ENCODE assay signal across 9 mouse cellular contexts in the genomic region with DNA sequence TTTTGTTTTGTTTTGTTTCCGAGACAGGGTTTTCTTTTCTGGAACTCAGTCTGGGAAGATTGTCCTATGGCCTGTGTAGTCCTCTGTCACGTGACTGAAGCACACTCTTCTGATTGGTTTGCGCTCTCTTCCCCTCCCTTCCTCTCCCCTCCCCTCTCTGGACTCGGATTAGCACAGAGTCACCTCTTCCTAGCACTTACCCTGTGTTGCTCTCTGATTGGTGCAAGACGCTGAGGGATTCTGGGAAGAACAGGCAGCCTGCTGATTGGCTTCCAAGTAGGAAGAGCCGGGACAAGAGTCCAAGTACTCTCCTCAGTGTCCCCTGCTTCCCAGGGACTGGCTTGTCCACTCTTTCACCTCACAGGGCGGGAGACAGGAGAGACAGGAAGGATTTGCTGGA. TPM values are rescaled to one million over a fixed set of nuclear protein-coding genes. Genes with fewer than 3 reads are reported as not detected.
DNase-seq lines count a peak whose midpoint lies in the region; ATAC-seq lines count a peak whose summit lies in the region.
"Had no signal": no experiment of that assay in that cellular context is flagged by ENCODE, and none has a peak within 500 bp of the region (broad histone marks: within the 10 kb centered on the region; RNA-seq: fewer than 3 reads in every experiment).

No protein-coding gene starts in this region.

- H3K9ac ChIP-seq in intestine, embryonic 15.5 days, result no peak overlapping the region
- H3K9ac ChIP-seq in intestine, embryonic 16.5 days (ENCODE audit: low read depth, low read length), result no peak overlapping the region
- H3K9ac ChIP-seq in heart, embryonic 16.5 days (ENCODE audit: low read length), result no peak overlapping the region
- H3K9ac ChIP-seq in midbrain, embryonic 14.5 days (replicated peaks; ENCODE audit: low read length), result no peak overlapping the region

- no peaks in the 10 kb centered on the region for H3K27me3 ChIP-seq in intestine, embryonic 15.5 days (replicated peaks)
- peaks cover 4% of the 10 kb centered on the region; the same call in 1 of the 2 replicates for H3K27me3 ChIP-seq in intestine, embryonic 16.5 days (replicated peaks; ENCODE audit: control insufficient read depth, insufficient read depth, low read length)
- no peaks in the 10 kb centered on the region for H3K27me3 ChIP-seq in heart, embryonic 16.5 days (ENCODE audit: control insufficient read depth, insufficient read depth, low read length)
- H3K27me3 ChIP-seq in midbrain, embryonic 14.5 days (ENCODE audit: control insufficient read depth, insufficient read depth, low read length), result 0 out of 2 replicates have a peak, but pooled peaks cover 6% of the 10 kb centered on the region

- no peaks in the 10 kb centered on the region for H3K36me3 ChIP-seq in intestine, embryonic 15.5 days
- no peaks in the 10 kb centered on the region for H3K36me3 ChIP-seq in intestine, embryonic 16.5 days (ENCODE audit: control insufficient read depth, insufficient read depth, low read length)
- H3K36me3 ChIP-seq in heart, embryonic 16.5 days (ENCODE audit: control insufficient read depth, insufficient read depth), result no peaks in the 10 kb centered on the region
- H3K36me3 ChIP-seq in midbrain, embryonic 14.5 days (ENCODE audit: control insufficient read depth, insufficient read depth, low read length), result no peaks in the 10 kb centered on the region

- ATAC-seq in intestine, embryonic 15.5 days, result peak; percentile 47
- no peak; the same call in 1 of the 2 replicates for ATAC-seq in intestine, embryonic 16.5 days
- 0 out of 2 replicates have a peak, but pooled peaks have one; percentile 20 for ATAC-seq in heart, embryonic 16.5 days (replicated peaks; ENCODE audit: extremely low read depth, insufficient read depth, low FRiP score)
- peak; percentile 34; the same call in 1 of the 2 replicates for ATAC-seq in midbrain, embryonic 14.5 days (ENCODE audit: low FRiP score, low TSS enrichment)

- H3K4me3 ChIP-seq in intestine, embryonic 15.5 days (replicated peaks), result no peak overlapping the region
- no peak overlapping the region for H3K4me3 ChIP-seq in intestine, embryonic 16.5 days (ENCODE audit: low read length)
- no peak overlapping the region for H3K4me3 ChIP-seq in heart, embryonic 16.5 days (ENCODE audit: low read length)
- H3K4me3 ChIP-seq in midbrain, embryonic 14.5 days (replicated peaks; ENCODE audit: low read depth, low read length), result no peak overlapping the region

- DNase-seq in ES-CJ7 (ENCODE audit: low read depth, low spot score), result peak; percentile 96
- DNase-seq in midbrain, embryonic 14.5 days, result no peak
- DNase-seq in thymus, postnatal 4 days, result no peak
- DNase-seq in gastrocnemius, postnatal 4 days (ENCODE audit: low spot score in 2 of 2), result no peak
- no peak for DNase-seq in adrenal gland, postnatal 14 days

- H3K27ac ChIP-seq in intestine, embryonic 15.5 days, result no peak overlapping the region
- no peak overlapping the region for H3K27ac ChIP-seq in intestine, embryonic 16.5 days (ENCODE audit: low read length)
- no peak overlapping the region for H3K27ac ChIP-seq in heart, embryonic 16.5 days (ENCODE audit: low read length)
- no peak overlapping the region for H3K27ac ChIP-seq in midbrain, embryonic 14.5 days (replicated peaks; ENCODE audit: low read depth, low read length)
- H3K27ac ChIP-seq: stomach, postnatal 0 days had no signal

- 57% methylated on average over 7 of the region's 7 CpGs for WGBS in intestine, embryonic 15.5 days
- WGBS in intestine, embryonic 16.5 days, result 60% methylated on average over 7 of the region's 7 CpGs
- 61% methylated on average over 7 of the region's 7 CpGs for WGBS in heart, embryonic 16.5 days
- WGBS in midbrain, embryonic 14.5 days, result 60% methylated on average over 7 of the region's 7 CpGs

- H3K4me2 ChIP-seq in intestine, embryonic 15.5 days (replicated peaks), result no peak overlapping the region
- no peak overlapping the region for H3K4me2 ChIP-seq in intestine, embryonic 16.5 days (ENCODE audit: low read depth, low read length)
- no peak overlapping the region for H3K4me2 ChIP-seq in heart, embryonic 16.5 days (ENCODE audit: low read depth, low read length)
- H3K4me2 ChIP-seq in midbrain, embryonic 14.5 days (ENCODE audit: low read length), result no peak overlapping the region

- peaks cover 19% of the 10 kb centered on the region for H3K4me1 ChIP-seq in intestine, embryonic 15.5 days (replicated peaks)
- H3K4me1 ChIP-seq in intestine, embryonic 16.5 days (ENCODE audit: control insufficient read depth, insufficient read depth, low read length), result peaks cover 10% of the 10 kb centered on the region; the same call in 1 of the 2 replicates
- H3K4me1 ChIP-seq in heart, embryonic 16.5 days (ENCODE audit: control insufficient read depth, insufficient read depth, low read length), result peaks cover 39% of the 10 kb centered on the region
- H3K4me1 ChIP-seq in midbrain, embryonic 14.5 days (ENCODE audit: control insufficient read depth, insufficient read depth, low read length), result 0 out of 2 replicates have a peak, but pooled peaks cover 3% of the 10 kb centered on the region

- H3K9me3 ChIP-seq in intestine, embryonic 15.5 days, result no peaks in the 10 kb centered on the region
- H3K9me3 ChIP-seq in intestine, embryonic 16.5 days (ENCODE audit: control insufficient read depth, low read length), result no peaks in the 10 kb centered on the region
- H3K9me3 ChIP-seq in heart, embryonic 16.5 days (replicated peaks; ENCODE audit: control insufficient read depth, low read length), result no peaks in the 10 kb centered on the region
- no peaks in the 10 kb centered on the region for H3K9me3 ChIP-seq in midbrain, embryonic 14.5 days (ENCODE audit: control insufficient read depth, low read length)

RNA-seq across cellular contexts. Expression of gene Casz1, which starts 26.1 kb away (rescaled TPM):
- polyA plus RNA-seq in intestine, embryonic 15.5 days (2015; fragmentation: Nextera tagmentation; extraction: Ambion mirVana), result 4.4 and 6.0 TPM in 2 replicates
- polyA plus RNA-seq in intestine, embryonic 16.5 days (2015; fragmentation: Nextera tagmentation; extraction: Ambion mirVana), result 4.7 and 5.9 TPM in 2 replicates
- 22.4 and 25.7 TPM in 2 replicates for polyA plus RNA-seq in heart, embryonic 16.5 days (2015; fragmentation: Nextera tagmentation; extraction: Ambion mirVana)
- 2.1 and 3.1 TPM in 2 replicates for polyA plus RNA-seq in midbrain, embryonic 14.5 days (2014; fragmentation: Nextera tagmentation; extraction: Ambion mirVana)
- total RNA-seq in gastrocnemius, postnatal 4 days (2021), result 10 to 100 TPM; 51.6 to 53.4 TPM
- total RNA-seq in adrenal gland, postnatal 14 days (2021), result 7.0 and 7.2 TPM in 2 replicates
